Mouse (Mus musculus) Patski (cell line): ENCODE measurements at regions not wholly inside any gene's neighbourhood (a gene's known extent, or its start where the extent isn't known, plus 50 kb on each side); places are given as distances from the start of the nearest gene placed in this dataset.

Experiments
- ATAC-seq: fragments of 100-300 bp; one replicate; pipeline ENCODE4 v1.8.0; 2021
- CTCF ChIA-PET: fragments of 350-600 bp; sonication (Branson Sonifier 250); formaldehyde crosslinking; loops from one replicate; lab custom pipeline; 2022; ENCODE audit warnings: inconsistent platforms; lab: Charles Lee
- POLR2A ChIA-PET: fragments of 350-600 bp; sonication (Branson Sonifier 250); formaldehyde crosslinking; loops from one replicate; lab custom pipeline; 2022; ENCODE audit warnings: antibody characterized with exemption, inconsistent platforms; lab: Charles Lee
- DNase-seq: peaks from one replicate; pipeline ENCODE4 v3.0.0-alpha.2; 2011; ENCODE audit warnings: low read depth, low spot score
- H3K27me3 ChIP-seq: fragments of 371-371 bp; one replicate; pipeline ENCODE4 v1.5.1; 2021
- CTCF ChIP-seq: fragments of 100-300 bp; IDR thresholded peaks from one replicate; pipeline ENCODE4 v1.5.1; 2021
- in situ Hi-C: fragments of 300-500 bp; cut with MboI; formaldehyde crosslinking; loops from 3 replicates; pipeline ENCODE4 v1.11.1; 2018; ENCODE audit warnings: low pct_unique_long_range_greater_than_20kb, mixed read lengths

DNA sequence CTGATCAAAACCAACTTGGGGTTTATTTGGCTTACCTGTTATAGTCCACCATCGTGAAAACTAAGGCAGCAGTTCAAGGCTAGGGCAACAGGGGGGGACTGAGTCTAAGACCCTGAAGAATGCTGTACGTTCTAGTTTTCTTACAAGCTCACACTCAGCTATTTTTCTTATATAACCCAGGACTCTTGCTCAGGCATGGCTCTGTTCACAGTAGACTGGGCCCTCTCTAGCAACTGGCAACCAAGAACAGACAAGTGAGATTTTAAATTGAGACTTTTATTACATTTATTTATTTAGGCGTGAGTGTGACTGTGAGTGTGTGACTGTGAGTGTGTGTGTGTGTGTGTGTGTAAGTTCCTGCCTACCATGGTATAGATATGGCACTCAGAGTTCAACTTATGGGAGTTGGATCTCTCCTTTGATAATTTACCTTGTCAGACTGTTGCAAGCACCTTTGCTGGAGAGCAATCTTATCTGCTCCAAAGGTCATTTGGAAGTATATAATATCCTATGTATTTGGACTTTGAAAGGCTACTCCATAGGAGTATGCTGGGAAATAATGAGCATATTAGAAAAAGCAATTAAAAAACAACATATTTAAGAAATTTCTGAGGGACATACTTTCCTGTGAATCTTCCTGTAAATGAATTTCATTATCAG lies 309.4 kb upstream of the Ndst3 start:
- in situ Hi-C loops: no loop called here

DNA sequence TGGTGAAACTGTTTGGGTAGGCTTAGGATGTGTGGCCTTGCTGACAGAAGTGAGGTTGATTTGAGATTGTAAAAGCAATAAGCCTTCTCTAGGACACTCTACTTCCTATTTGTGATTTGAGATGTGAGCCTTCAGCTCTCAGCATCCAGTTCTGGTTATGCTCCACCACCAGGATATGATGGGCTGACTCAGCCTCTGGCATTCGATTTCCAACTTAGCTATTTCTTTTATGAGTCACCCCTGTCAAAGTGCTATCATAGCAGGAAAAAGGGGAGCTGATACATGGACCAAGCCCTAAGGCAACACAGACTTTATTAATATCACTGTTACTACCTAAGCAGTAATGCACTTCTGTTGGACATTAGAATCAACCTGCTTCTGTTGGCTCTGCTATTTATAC lies 310.2 kb upstream of the Ndst3 start:
- ChIA-PET CTCF (interaction anchor here (0.7 to 1.4 kb wide), 3 partner anchors 10 to 19 kb away, joined by 3 to 4 read pairs (median 3); no protein-coding TSS in a partner anchor), POLR2A (no interaction called here)

More for the DNA sequence above, 309.4 kb upstream of the Ndst3 start:
- ChIA-PET POLR2A (interaction anchor here (0.6 kb wide), 1 partner anchor 25 kb away, joined by 4 read pairs; no protein-coding TSS in a partner anchor), CTCF (interaction anchor here (0.9 kb wide), 1 partner anchor 19 kb away, joined by 3 read pairs; no protein-coding TSS in a partner anchor)
- H3K27me3 ChIP-seq: no peaks in the 10 kb centered on the region
- TF ChIP-seq CTCF: no peak
- ATAC-seq: no peak
- no peak for DNase-seq

DNA sequence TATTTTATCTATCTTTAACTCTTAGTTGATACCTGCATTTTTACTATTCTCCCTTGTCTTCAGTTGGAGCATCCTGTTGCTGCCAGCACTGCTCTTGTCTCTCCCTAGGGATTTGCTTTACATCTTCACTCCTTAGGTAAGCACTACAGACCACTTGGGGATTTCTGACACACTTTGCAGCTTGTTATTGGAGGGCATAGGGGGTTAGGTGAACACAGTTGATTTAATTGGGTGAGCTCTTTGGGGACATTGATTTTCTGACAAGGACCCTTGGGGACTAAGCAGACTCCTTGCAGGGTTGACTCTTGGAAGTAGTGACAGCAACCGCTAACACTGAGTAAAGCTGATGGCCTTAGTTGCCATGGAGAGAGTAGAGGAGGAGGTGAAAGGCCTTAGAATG lies 309.0 kb upstream of the Tram1l1 start:
- CTCF ChIA-PET: interaction anchor here (1.2 kb wide), 1 partner anchor 11 kb away, joined by 3 read pairs; no protein-coding TSS in a partner anchor
- POLR2A ChIA-PET: no interaction called here
- DNase-seq (no peak), ATAC-seq (no peak)
- in situ Hi-C loops: no loop called here
- H3K27me3 ChIP-seq: no peaks in the 10 kb centered on the region
- no peak for TF ChIP-seq CTCF

More for the DNA sequence above, 310.2 kb upstream of the Ndst3 start:
- in situ Hi-C loops: no loop called here
- DNase-seq: no peak
- H3K27me3 ChIP-seq: no peaks in the 10 kb centered on the region
- peak; percentile 83 for ATAC-seq
- TF ChIP-seq CTCF: no peak

- no peak for TF ChIP-seq CTCF
- CTCF ChIA-PET: no interaction called here
- H3K27me3 ChIP-seq: no peaks in the 10 kb centered on the region
- ATAC-seq (no peak), DNase-seq (no peak)
- POLR2A ChIA-PET: no interaction called here
- in situ Hi-C loops: no loop called here
These were observed 302.0 kb upstream of the Tram1l1 start for GRCm38 (mm10) chr3:124018618-124019017.

DNA sequence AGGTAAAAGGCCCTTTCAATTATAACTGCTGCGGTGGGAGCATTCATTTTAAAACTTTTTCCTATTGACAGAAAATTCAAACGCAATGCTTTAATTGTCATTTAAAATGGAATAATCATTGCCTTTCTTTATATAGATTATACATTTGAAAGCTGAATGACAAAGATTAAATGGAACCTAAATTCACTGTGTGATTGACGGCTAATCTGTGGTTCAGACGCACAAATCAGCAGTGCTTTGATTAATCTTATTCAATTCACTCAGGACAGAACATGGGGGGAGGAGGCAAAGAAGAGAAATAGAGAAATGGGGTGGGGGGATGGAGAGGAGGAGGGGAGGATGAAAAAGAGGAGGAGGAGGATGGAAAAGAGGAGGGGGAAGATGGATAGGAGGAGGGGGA lies 294.5 kb upstream of the Tram1l1 start:
- ChIA-PET CTCF (no interaction called here), POLR2A (no interaction called here)
- no peak for DNase-seq
- in situ Hi-C loops: no loop called here
- no peak for TF ChIP-seq CTCF
- H3K27me3 ChIP-seq: peaks cover 3% of the 10 kb centered on the region
- ATAC-seq: no peak

GRCm38 (mm10) chr3:124067061-124067460 lies 253.6 kb upstream of the Tram1l1 start:
- ChIA-PET POLR2A (no interaction called here), CTCF (interaction anchor here (1.5 kb wide), 1 partner anchor 25 kb away, joined by 3 read pairs; no protein-coding TSS in a partner anchor)
- in situ Hi-C loops: no loop called here
- no peak for DNase-seq
- no peak for TF ChIP-seq CTCF
- ATAC-seq: no peak
- H3K27me3 ChIP-seq: peaks cover 4% of the 10 kb centered on the region

DNA sequence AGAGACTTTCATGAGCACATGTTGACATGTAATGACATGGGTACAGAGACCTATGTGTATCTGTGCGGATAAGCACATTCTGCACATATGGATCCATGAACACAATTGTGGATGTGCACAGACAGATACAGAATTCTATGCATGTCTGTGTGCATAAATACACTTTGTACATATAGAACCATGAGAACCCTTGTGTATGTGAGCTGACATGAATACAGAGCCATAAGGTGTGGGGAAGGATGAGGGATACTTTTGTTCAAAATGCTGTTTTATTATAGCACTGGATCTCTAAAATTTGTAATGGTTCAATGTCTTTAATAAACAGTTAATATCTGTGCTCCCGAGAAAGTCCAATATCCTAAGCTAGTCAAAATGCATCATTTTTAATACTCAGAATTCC lies 253.1 kb upstream of the Tram1l1 start:
- ATAC-seq (no peak), DNase-seq (no peak)
- no peak for TF ChIP-seq CTCF
- POLR2A ChIA-PET: no interaction called here
- CTCF ChIA-PET: interaction anchor here (1.2 to 1.5 kb wide), 2 partner anchors 12 to 25 kb away, joined by 3 read pairs; no protein-coding TSS in a partner anchor
- peaks cover 4% of the 10 kb centered on the region for H3K27me3 ChIP-seq
- in situ Hi-C loops: no loop called here

- peaks cover 4% of the 10 kb centered on the region for H3K27me3 ChIP-seq
- no peak for TF ChIP-seq CTCF
- ChIA-PET CTCF (interaction anchor here (1.2 to 1.5 kb wide), 2 partner anchors 12 to 24 kb away, joined by 3 read pairs; no protein-coding TSS in a partner anchor), POLR2A (no interaction called here)
- no peak for DNase-seq
- in situ Hi-C loops: no loop called here
- no peak for ATAC-seq
These were observed 252.7 kb upstream of the Tram1l1 start for GRCm38 (mm10) chr3:124067971-124068370.

- CTCF ChIA-PET: no interaction called here
- POLR2A ChIA-PET: no interaction called here
- no peak for TF ChIP-seq CTCF
- ATAC-seq: no peak
- DNase-seq: no peak
- in situ Hi-C loops: no loop called here
- H3K27me3 ChIP-seq: peaks cover 4% of the 10 kb centered on the region
These were observed 251.5 kb upstream of the Tram1l1 start for GRCm38 (mm10) chr3:124069182-124069581.

DNA sequence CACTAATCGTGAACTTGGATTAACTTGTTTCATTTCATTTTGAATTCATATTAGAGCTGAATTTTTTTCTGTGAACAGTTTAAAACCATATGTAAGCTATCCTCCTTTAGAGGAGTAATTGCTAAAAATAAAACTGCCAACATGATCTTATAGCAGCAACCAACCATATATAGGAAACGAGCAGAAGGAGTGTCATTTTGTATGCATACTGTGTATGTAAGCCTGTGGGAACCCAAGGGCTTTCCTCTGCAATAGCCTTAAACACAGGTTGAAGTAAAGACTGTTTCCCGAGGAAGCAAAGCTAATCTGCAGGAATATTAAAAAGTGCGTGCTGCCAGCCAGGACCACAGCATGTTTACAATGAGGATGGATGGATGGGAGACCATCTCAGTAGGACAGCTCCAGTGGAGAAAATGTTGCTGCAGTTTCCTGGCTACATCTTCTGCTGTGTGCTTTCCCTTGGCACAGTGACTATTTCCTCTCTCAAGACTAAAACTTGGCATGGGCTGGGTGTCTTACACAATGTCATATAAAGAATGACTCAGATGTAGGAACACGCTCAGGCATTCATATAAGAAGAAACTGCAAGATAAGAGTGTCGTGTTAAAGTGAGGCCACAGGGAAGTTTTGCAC lies 244.6 kb upstream of the Tram1l1 start:
- no peak for TF ChIP-seq CTCF
- in situ Hi-C loops: no loop called here
- no peak for ATAC-seq
- ChIA-PET CTCF (interaction anchor here (1.3 to 1.5 kb wide), 2 partner anchors 382 to 386 kb away, joined by 3 read pairs; partner anchors contain the start of gene Ndst3), POLR2A (no interaction called here)
- no peak for DNase-seq
- H3K27me3 ChIP-seq: peaks cover 17% of the 10 kb centered on the region
